Mouse (Mus musculus) cerebellum, adult 2 months (tissue): ENCODE measurements at regions not wholly inside any gene's neighbourhood (a gene's known extent, or its start where the extent isn't known, plus 50 kb on each side); places are given as distances from the start of the nearest gene placed in this dataset.

Experiments
- CTCF ChIP-seq: fragments of 200-500 bp; IDR thresholded peaks from 2 replicates; pipeline ENCODE4 v1.5.1; 2011; ENCODE audit warnings: low read depth, mild to moderate bottlenecking, control low read depth, low read length, moderate library complexity, borderline replicate concordance; ENCODE audit not compliant: insufficient read depth
- POLR2A ChIP-seq: fragments of 200-500 bp; IDR thresholded peaks from 2 replicates; pipeline ENCODE4 v1.6.1; 2011; ENCODE audit warnings: low read length, control low read depth, borderline replicate concordance; ENCODE audit not compliant: insufficient read depth

- TF ChIP-seq CTCF (no peak), POLR2A (no peak)
Measured at GRCm38 (mm10) chr2:133821418-133821817, 269.5 kb downstream of the Bmp2 start.
